Comparison of ENCODE assay signal across 6 mouse cellular contexts in genomic region chr13:66291385-66291784, GRCm38 (mm10).
A peak's percentile ranks its signal among the peaks of the same experiment; 100 is the strongest.
DNase-seq lines count a peak whose midpoint lies in the region; TF ChIP-seq lines count a peak whose summit lies in the region.
"Not testable (repeated sequence)": the region's sequence is repeated elsewhere in the genome, so short reads cannot be mapped to it uniquely, and the experiment has no call there.

No protein-coding gene starts in this region.

- H3K27ac ChIP-seq in ES-Bruce4 (ENCODE audit: insufficient read depth, low read length) (peak overlapping the region; percentile 87), ES-E14 (ENCODE audit: insufficient read depth, low read depth, low read length, poor library complexity, severe bottlenecking) (peak overlapping the region; percentile 19; the same call in 1 of the 2 replicates)

- not testable (repeated sequence) for H3K36me3 ChIP-seq in E14TG2a.4 (ENCODE audit: insufficient read depth, low read length); ES-Bruce4 (ENCODE audit: control insufficient read depth, insufficient read depth, low read length, poor library complexity, severe bottlenecking); ES-E14 (ENCODE audit: control insufficient read depth, insufficient read depth, low read length, poor library complexity, severe bottlenecking)

- in situ Hi-C loops in ES-E14 (cut with MboI; ENCODE audit: low sequenced_read_pairs in 2 of 2, unreplicated experiment in 2 of 2): not testable (repeated sequence)

- peak overlapping the region; percentile 82 for H3K9ac ChIP-seq in ES-Bruce4 (ENCODE audit: low read depth, poor library complexity, severe bottlenecking)
- H3K9ac ChIP-seq in ES-E14 (ENCODE audit: insufficient read depth, low read depth, low read length, poor library complexity, severe bottlenecking): not testable (repeated sequence)

- not testable (repeated sequence) for TF ChIP-seq CTCF in E14TG2a.4 (conservative IDR thresholded peaks at IDR 0.05; ENCODE audit: low read length); ES-Bruce4 (IDR thresholded peaks at IDR 0.05; ENCODE audit: low read depth, low read length)

- peak; percentile 58 for DNase-seq in ES-CJ7 (ENCODE audit: low read depth, low spot score)
- peak; percentile 24 for DNase-seq in ES-E14 (ENCODE audit: low read depth, low spot score)
- peak; percentile 73 for DNase-seq in R1 (ENCODE audit: low read depth, low spot score)
- DNase-seq in ZHBTc4 (ENCODE audit: low read depth, low spot score): peak; percentile 66

- H3K4me3 ChIP-seq in E14TG2a.4 (replicated peaks; ENCODE audit: low read length): peak overlapping the region; percentile 68
- H3K4me3 ChIP-seq in ES-Bruce4 (ENCODE audit: low read depth, low read length): peak overlapping the region; percentile 86
- H3K4me3 ChIP-seq in ES-E14 (ENCODE audit: insufficient read depth in 1 of 2, low read depth in 1 of 2, low read length in 2 of 2, poor library complexity in 1 of 2, severe bottlenecking in 1 of 2): peak overlapping the region; percentile 65 to 66

- TF ChIP-seq POLR2A in ES-Bruce4 (IDR thresholded peaks at IDR 0.05; ENCODE audit: insufficient read depth, low read length): peak; percentile 57

- not testable (repeated sequence) for H3K4me1 ChIP-seq in E14TG2a.4 (replicated peaks; ENCODE audit: low read depth, low read length); ES-Bruce4 (ENCODE audit: control insufficient read depth, insufficient read depth, low read length); ES-E14 (ENCODE audit: control insufficient read depth in 2 of 2, insufficient read depth in 2 of 2, low read length in 2 of 2, poor library complexity in 1 of 2)

- H3K9me3 ChIP-seq in E14TG2a.4 (ENCODE audit: low read length); ES-Bruce4 (replicated peaks; ENCODE audit: control insufficient read depth, insufficient read depth, low read length, poor library complexity, severe bottlenecking); ES-E14 (ENCODE audit: control insufficient read depth, insufficient read depth, low read depth, low read length): not testable (repeated sequence)

- not testable (repeated sequence) for H3K27me3 ChIP-seq in E14TG2a.4 (ENCODE audit: insufficient read depth, low read length); ES-Bruce4 (ENCODE audit: control insufficient read depth, insufficient read depth, low read length, poor library complexity, severe bottlenecking)

- TF ChIP-seq EP300 in ES-Bruce4 (IDR thresholded peaks at IDR 0.05; ENCODE audit: insufficient read depth, low read depth, low read length): not testable (repeated sequence)

Comparison
In these comparisons a context has a peak if more than half of its experiments do, and no peak if none do; other contexts are left out.
1. Peak in every context shown above with its lines: DNase-seq, H3K4me3 ChIP-seq and H3K27ac ChIP-seq.